Mouse (Mus musculus): ENCODE results near the gene Maml3.

DNA sequence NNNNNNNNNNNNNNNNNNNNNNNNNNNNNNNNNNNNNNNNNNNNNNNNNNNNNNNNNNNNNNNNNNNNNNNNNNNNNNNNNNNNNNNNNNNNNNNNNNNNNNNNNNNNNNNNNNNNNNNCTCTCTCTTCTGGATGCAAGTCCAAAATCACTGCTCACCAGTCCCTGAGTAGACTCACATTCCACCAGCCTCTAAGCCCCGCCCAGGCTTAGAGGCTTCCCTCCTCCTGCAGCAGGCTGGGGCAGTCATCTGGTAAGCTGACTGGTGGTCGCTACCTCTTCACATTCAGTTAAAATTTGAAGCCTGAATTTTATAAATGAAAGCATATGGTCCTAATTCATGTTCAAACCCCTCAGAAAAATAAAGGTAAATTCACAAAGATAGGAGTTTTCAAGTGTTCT lies 436.3 kb downstream of the Maml3 start:
- TF ChIP-seq TCF12 (IDR thresholded peaks at IDR 0.05; ENCODE audit: insufficient read depth, poor library complexity, severe bottlenecking) (no peak), POLR2AphosphoS2 (IDR thresholded peaks at IDR 0.05; ENCODE audit: insufficient read length, low read depth) (no peak), MAX (IDR thresholded peaks at IDR 0.05; ENCODE audit: low read depth) (no peak), POLR2A (IDR thresholded peaks at IDR 0.05; ENCODE audit: insufficient read length, low read depth) (no peak), MYOG (IDR thresholded peaks at IDR 0.05; ENCODE audit: control insufficient read depth in 1 of 3, insufficient read depth in 1 of 3, insufficient read length in 2 of 3, low read depth in 2 of 3) (no peak), E2F4 (IDR thresholded peaks at IDR 0.05; ENCODE audit: insufficient read depth) (no peak), CEBPB (IDR thresholded peaks at IDR 0.05; ENCODE audit: insufficient read depth, poor library complexity, severe bottlenecking) (no peak), SRF (IDR thresholded peaks at IDR 0.05; ENCODE audit: control insufficient read depth, insufficient read length, low read depth) (no peak), MYOD1 (IDR thresholded peaks at IDR 0.05; ENCODE audit: control insufficient read depth in 1 of 3, insufficient read length in 2 of 3, low read depth in 2 of 3) (no peak), USF1 (IDR thresholded peaks at IDR 0.05; ENCODE audit: low read depth) (no peak)

Data from myocyte (in vitro differentiated cells).